Mouse (Mus musculus) lung, postnatal 25 days (tissue): ENCODE results near the gene Canx.
"Not testable (repeated sequence)": the region's sequence is repeated elsewhere in the genome, so short reads cannot be mapped to it uniquely, and the experiment has no call there.

Experiments
- DNase-seq: peaks from one replicate; pipeline ENCODE4 v3.0.0; 2022; ENCODE audit warnings: low spot score

Canx gene

GRCm38 (mm10) chr11:50333181-50333580 lies 7.7 kb upstream of the Canx start:
- no peak for DNase-seq

GRCm38 (mm10) chr11:50329378-50329777 lies 3.9 kb upstream of the Canx start:
- no peak for DNase-seq

GRCm38 (mm10) chr11:50328075-50328625 lies 2.7 kb upstream of the Canx start:
- no peak for DNase-seq

GRCm38 (mm10) chr11:50326302-50326966 lies 961 bp upstream of the Canx start:
- DNase-seq, result no peak

GRCm38 (mm10) chr11:50324751-50325471 lies 562 bp downstream of the Canx start:
- DNase-seq, result peak; percentile 27

- no peak for DNase-seq
Observed at GRCm38 (mm10) chr11:50323843-50324242, 1.6 kb downstream of the Canx start.

- no peak for DNase-seq
Observed at GRCm38 (mm10) chr11:50322345-50322744, 3.1 kb downstream of the Canx start.

- no peak for DNase-seq
Observed at GRCm38 (mm10) chr11:50321239-50321638, 4.2 kb downstream of the Canx start.

- not testable (repeated sequence) for DNase-seq
Observed at GRCm38 (mm10) chr11:50319343-50319742, 6.1 kb downstream of the Canx start.

- DNase-seq, result no peak
Observed at GRCm38 (mm10) chr11:50312803-50313202, 12.7 kb downstream of the Canx start.

GRCm38 (mm10) chr11:50303406-50303805 lies 22.1 kb downstream of the Canx start:
- DNase-seq, result no peak

GRCm38 (mm10) chr11:50292190-50292855 lies 33.1 kb downstream of the Canx start, which contains the start of gene Maml1:
TSS of gene Maml1 (minus strand) at chr11:50292311.
- DNase-seq, result peak; percentile 98

- peak; percentile 35 for DNase-seq
Observed at GRCm38 (mm10) chr11:50291321-50292165, 33.9 kb downstream of the Canx start.

- no peak for DNase-seq
Observed at GRCm38 (mm10) chr11:50290486-50291225, 34.8 kb downstream of the Canx start.

- no peak for DNase-seq
Observed at GRCm38 (mm10) chr11:50286428-50286827, 39.0 kb downstream of the Canx start.

- DNase-seq, result no peak
Observed at GRCm38 (mm10) chr11:50285696-50286095, 39.8 kb downstream of the Canx start.

GRCm38 (mm10) chr11:50285263-50285662 lies 40.2 kb downstream of the Canx start:
- no peak for DNase-seq

GRCm38 (mm10) chr11:50280053-50280452 lies 45.4 kb downstream of the Canx start:
- no peak for DNase-seq

GRCm38 (mm10) chr11:50279005-50279404 lies 46.5 kb downstream of the Canx start:
- DNase-seq, result no peak

GRCm38 (mm10) chr11:50277706-50278105 lies 47.8 kb downstream of the Canx start:
- DNase-seq, result no peak

GRCm38 (mm10) chr11:50277025-50277424 lies 48.4 kb downstream of the Canx start:
- DNase-seq, result no peak
